Comparison of ENCODE assay signal across 8 mouse cellular contexts in the genomic region with DNA sequence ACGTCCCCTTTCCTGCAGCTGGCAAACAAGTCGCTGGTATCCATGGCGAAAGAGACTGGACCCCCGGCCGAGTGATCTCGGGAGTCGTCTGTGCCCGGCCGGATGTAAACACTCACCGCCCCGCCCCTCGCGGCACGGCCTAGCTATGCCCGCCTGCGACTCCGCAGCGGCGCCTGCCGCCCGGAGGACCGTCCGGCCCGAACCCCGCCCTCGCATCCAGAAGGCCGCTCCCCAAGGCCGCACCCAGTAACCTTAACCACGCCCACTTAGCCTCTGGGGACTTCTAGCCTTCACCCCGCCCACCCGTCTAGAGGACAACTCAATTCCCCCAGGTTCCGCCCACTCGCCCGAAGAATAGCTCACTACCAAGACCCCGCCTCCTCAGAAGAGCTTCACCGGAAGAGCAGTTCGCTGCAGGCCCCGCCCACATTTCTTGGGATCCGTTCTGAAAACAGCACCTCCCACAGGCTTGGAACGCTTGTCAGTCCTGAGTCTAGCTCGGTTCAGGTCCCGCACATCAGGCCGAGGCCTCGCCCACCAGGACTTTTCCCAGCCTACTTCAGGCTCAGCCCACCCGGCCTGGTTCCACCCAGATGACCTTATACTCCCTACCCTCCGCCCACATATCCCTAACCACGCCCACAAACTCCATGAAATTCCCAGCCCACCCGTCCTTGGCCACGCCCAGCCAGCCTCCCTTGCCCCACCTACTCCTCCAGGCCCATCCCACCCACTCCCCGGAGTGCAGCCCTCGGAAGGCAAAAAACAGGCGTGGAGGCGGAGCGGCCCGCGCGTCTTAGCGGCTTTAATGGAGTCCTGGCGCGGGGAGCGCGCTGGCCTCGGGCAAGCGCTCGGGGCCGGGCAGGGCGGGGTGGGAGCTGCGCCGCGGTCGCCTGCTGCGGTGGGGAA. TPM values are rescaled to one million over a fixed set of nuclear protein-coding genes. Genes with fewer than 3 reads are reported as not detected.
DNase-seq lines count a peak whose midpoint lies in the region; ATAC-seq lines count a peak whose summit lies in the region.

A gene (minus strand): TSS at position 204 of the 909 bp plus-strand sequence.

- peak; percentile 100 for DNase-seq in NIH3T3 (ENCODE audit: low read depth)
- peak; percentile 99 for DNase-seq in cerebellum, postnatal 10 days
- peak; percentile 99 for DNase-seq in frontal cortex, postnatal 10 days (ENCODE audit: low spot score in 2 of 2)
- DNase-seq in layer of hippocampus, postnatal 14 days (ENCODE audit: low spot score in 2 of 2), result peak; percentile 97 to 99
- peak; percentile 100 for DNase-seq in lung, postnatal 14 days
- DNase-seq in retina, adult 2 months (ENCODE audit: low read depth, low spot score), result peak; percentile 99
- DNase-seq in thymus, postnatal 36 days, result peak; percentile 95 to 98

- peak within 1 kb of the TSS; percentile 90 for H3K27ac ChIP-seq in hindbrain, embryonic 12.5 days

- peak; percentile 95 for ATAC-seq in hindbrain, embryonic 12.5 days (ENCODE audit: low FRiP score)

- under 1% methylated on average over 72 of the region's 72 CpGs for WGBS in hindbrain, embryonic 12.5 days

- H3K4me1 ChIP-seq in hindbrain, embryonic 12.5 days, result peaks cover 25% of the 10 kb centered on the region

- H3K36me3 ChIP-seq in hindbrain, embryonic 12.5 days, result peaks cover 55% of the 10 kb centered on the region

- H3K27me3 ChIP-seq in hindbrain, embryonic 12.5 days, result no peaks in the 10 kb centered on the region

- no peaks in the 10 kb centered on the region for H3K9me3 ChIP-seq in hindbrain, embryonic 12.5 days (replicated peaks)

- peak within 1 kb of the TSS; percentile 84 for H3K9ac ChIP-seq in hindbrain, embryonic 12.5 days

- H3K4me2 ChIP-seq in hindbrain, embryonic 12.5 days (replicated peaks), result peak within 1 kb of the TSS; percentile 80

- peak within 1 kb of the TSS; percentile 76 for H3K4me3 ChIP-seq in hindbrain, embryonic 12.5 days

RNA-seq across cellular contexts. Expression of the gene that starts here (rescaled TPM):
- polyA plus RNA-seq in hindbrain, embryonic 12.5 days (2016; fragmentation: Nextera tagmentation; extraction: Ambion mirVana), result 32.1 and 36.1 TPM in 2 replicates
- 10 to 100 TPM; 25.8 to 32.1 TPM for total RNA-seq in layer of hippocampus, postnatal 14 days (2021)

Comparison
In these comparisons a context has a peak if more than half of its experiments do, and no peak if none do; other contexts are left out.
1. Peak in every context shown above with its lines: DNase-seq, ATAC-seq, H3K4me3 ChIP-seq and H3K27ac ChIP-seq.